Mouse (Mus musculus) cerebellum, adult 2 months (tissue): ENCODE measurements around the gene Bmpr2. TPM values are rescaled to one million over a fixed set of nuclear protein-coding genes. Genes with fewer than 3 reads are reported as not detected.

ENCODE experiments used
- DNase-seq, 2 experiments: peaks; one replicate each; pipeline ENCODE4 v3.0.0; 2021
- H3K27ac ChIP-seq: fragments of 200-500 bp; 2 replicates; pipeline ENCODE4 v1.5.1; 2012; ENCODE audit warnings: low read length, control low read depth, inconsistent platforms; ENCODE audit not compliant: insufficient read depth
- H3K27me3 ChIP-seq: fragments of 200-500 bp; 2 replicates; pipeline ENCODE4 v1.6.1; 2012; ENCODE audit warnings: inconsistent platforms, mild to moderate bottlenecking, low read length, moderate library complexity; ENCODE audit not compliant: control insufficient read depth, insufficient read depth
- H3K4me1 ChIP-seq: fragments of 200-500 bp; 2 replicates; pipeline ENCODE4 v1.6.1; 2011; ENCODE audit warnings: low read length; ENCODE audit not compliant: control insufficient read depth, insufficient read depth
- H3K4me3 ChIP-seq: fragments of 200-500 bp; replicated peaks from 2 replicates; pipeline ENCODE3; 2011; ENCODE audit warnings: mild to moderate bottlenecking, low read depth, low read length, control low read depth; ENCODE audit not compliant: insufficient read depth
- CTCF ChIP-seq: fragments of 200-500 bp; IDR thresholded peaks from 2 replicates; pipeline ENCODE4 v1.5.1; 2011; ENCODE audit warnings: low read depth, mild to moderate bottlenecking, control low read depth, low read length, moderate library complexity, borderline replicate concordance; ENCODE audit not compliant: insufficient read depth
- POLR2A ChIP-seq: fragments of 200-500 bp; IDR thresholded peaks from 2 replicates; pipeline ENCODE4 v1.6.1; 2011; ENCODE audit warnings: low read length, control low read depth, borderline replicate concordance; ENCODE audit not compliant: insufficient read depth
- WGBS: fragments of 180-500 bp; shearing (Covaris S2); methylation state at CpG from one replicate; pipeline ENCODE4 v1.1.7; 2018; 5-methylcytosine and 5-hydroxymethylcytosine counted together
- polyA plus RNA-seq: library from polyadenylated mRNA; depleted of rRNA; stranded (reverse); fragments of >200 nt; gene quantifications from 2 replicates; pipeline ENCODE4 v1.2.3, GENCODE M21; 2012

The Bmpr2 gene
- polyA plus RNA-seq, 1 experiment, result 22.1 TPM

DNA sequence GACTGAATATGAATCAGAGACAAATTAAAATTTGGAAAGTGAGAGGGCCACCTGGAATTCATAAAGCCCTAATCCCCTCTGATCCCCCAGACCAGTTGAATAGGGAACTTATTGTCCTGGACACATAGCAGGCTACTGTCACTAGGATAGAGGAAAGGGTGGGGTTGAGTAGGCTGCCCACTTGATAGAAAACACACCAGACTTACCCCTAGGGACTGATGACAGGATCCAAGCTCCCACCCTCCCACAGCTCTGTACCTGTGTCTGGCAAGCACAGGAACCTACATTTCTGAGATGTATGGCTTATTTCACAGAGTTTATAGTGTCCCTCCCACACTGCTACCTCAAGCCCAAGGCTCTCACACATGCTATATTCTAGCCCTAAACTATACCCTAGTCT is 124.8 kb downstream of the Bmpr2 start:
- Histone ChIP-seq H3K27ac (no peak overlapping the region), H3K27me3 (no peaks in the 10 kb centered on the region), H3K4me3 (no peak overlapping the region), H3K4me1 (no peaks in the 10 kb centered on the region)
- TF ChIP-seq CTCF (no peak), POLR2A (no peak)
- no peak for DNase-seq

DNA sequence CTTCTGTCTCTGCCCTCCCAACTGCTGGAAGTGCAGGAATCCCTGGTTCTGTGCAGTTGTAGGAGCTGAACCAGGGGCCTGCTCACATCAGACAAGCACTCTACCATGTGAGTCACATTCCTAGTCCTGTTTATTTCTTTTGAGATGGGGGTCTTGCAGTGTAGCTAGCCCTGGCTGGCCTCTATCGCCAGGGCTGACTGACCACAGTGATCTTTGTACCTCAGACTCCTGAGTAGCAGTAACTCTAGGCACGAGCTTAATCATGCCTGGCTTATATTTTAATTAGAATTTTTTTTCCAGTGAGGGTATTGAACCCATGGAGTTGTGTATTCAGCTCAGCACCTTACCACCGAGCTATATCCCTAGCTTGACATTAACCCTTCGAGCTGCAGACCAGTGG is 128.0 kb downstream of the Bmpr2 start:
- TF ChIP-seq CTCF (no peak), POLR2A (no peak)
- no peak overlapping the region for H3K4me3 ChIP-seq
- H3K4me1 ChIP-seq, result no peaks in the 10 kb centered on the region
- H3K27ac ChIP-seq, result no peak overlapping the region
- DNase-seq, result no peak
- WGBS, result 77% methylated on average over 4 of the region's 4 CpGs
- no peaks in the 10 kb centered on the region for H3K27me3 ChIP-seq

DNA sequence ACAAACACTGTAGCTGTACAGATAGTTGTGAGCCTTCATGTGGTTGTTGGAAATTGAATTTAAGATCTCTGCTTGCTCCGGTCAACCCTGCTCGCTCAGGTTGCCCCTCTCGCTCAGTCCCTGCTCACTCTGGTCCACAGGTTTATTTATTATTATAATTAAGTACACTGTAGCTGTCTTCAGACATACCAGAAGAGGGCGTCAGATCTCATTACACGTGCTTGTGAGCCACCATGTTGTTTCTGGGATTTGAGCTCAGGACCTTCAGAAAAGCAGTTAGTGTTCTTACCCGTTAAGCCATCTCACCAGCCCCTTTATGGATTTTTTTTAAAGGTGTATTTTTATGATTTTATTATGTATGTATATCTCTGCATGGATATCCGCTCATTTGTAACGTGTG is 129.6 kb downstream of the Bmpr2 start:
- 85% methylated on average over 8 of the region's 8 CpGs for WGBS

DNA sequence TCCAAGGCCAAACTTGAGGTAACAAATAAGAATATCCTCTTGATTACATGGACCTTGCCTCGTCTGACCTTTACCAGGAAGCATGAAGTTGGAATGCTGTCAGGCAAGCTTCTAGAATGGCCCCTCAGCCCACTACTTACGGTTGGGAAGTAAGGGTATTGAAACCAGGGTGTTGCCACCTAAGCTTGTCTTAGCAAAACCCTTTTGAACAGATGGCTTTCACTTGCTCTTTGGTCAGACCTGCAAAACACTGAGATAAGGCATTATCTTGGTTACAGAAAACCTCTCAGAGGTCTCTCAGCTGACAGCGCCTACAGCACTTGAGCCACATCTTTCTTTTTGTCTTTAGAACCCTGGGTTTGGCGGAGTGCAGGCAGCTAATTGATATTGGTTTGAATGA is 130.8 kb downstream of the Bmpr2 start:
- Histone ChIP-seq H3K27ac (no peak overlapping the region), H3K27me3 (no peaks in the 10 kb centered on the region), H3K4me1 (no peaks in the 10 kb centered on the region), H3K4me3 (no peak overlapping the region)
- WGBS, result 91% methylated on average over 4 of the region's 4 CpGs
- TF ChIP-seq CTCF (no peak), POLR2A (no peak)
- DNase-seq, result no peak

More for the DNA sequence above, 129.6 kb downstream of the Bmpr2 start:
- no peak for DNase-seq
- no peaks in the 10 kb centered on the region for H3K4me1 ChIP-seq
- no peaks in the 10 kb centered on the region for H3K27me3 ChIP-seq
- no peak overlapping the region for H3K4me3 ChIP-seq
- H3K27ac ChIP-seq, result no peak overlapping the region
- TF ChIP-seq POLR2A, result no peak
- no peak for TF ChIP-seq CTCF

DNA sequence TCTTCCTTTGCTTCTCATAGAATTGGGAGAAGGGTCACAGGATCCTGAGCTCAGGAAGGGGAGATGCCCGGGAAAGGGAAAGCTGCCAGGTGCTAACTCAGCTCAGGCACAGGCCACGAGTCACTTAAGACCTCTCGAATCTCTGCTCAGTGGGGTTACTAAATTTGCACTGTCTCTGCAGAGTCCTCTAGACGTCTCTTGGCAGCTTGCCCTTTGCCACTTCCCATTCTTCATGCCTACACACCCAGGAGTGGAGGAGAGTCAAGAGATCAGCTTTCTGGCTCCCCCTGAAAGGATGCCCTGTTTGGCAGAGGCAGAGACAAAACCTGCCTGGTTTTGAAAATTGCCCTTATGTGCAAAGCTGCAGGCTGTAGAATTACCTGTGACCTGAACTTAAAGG is 132.3 kb downstream of the Bmpr2 start:
- Histone ChIP-seq H3K4me1 (no peaks in the 10 kb centered on the region), H3K27ac (no peak overlapping the region), H3K27me3 (no peaks in the 10 kb centered on the region), H3K4me3 (no peak overlapping the region)
- WGBS, result 11% methylated on average over 4 of the region's 4 CpGs
- no peak for TF ChIP-seq CTCF
- TF ChIP-seq POLR2A, result no peak
- DNase-seq, result no peak

DNA sequence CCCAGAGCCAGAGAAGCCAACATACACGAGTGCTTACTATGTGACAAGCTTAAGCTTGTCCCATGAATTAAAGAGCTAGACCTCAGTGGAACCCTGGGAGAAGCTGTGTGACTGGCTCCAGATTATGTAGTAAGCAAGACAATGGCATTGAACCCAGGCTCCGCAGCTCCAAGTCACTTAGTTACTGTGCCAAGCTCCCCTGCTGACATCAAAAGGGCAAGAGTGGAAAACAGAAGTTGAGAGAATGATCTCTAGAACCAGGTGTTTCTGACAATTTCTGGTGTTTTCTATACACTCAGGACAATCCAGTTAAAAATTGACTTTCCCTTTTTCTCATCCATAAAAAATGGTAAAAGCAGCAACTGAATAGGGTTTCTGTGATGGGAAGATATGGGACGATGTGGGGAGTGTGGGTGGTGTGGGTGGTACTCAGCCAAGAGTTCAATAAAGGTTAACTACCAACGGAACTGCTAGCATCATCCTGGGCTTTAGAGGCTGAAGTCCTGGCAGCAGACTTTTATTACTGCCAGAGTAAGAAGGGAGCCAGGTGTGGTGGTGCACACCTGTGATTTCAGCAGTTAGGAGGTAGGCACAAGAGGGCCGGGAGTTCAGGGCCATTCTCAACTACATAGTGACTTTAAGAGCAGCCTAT is 134.1 kb downstream of the Bmpr2 start:
- Histone ChIP-seq H3K27ac (no peak overlapping the region), H3K27me3 (no peaks in the 10 kb centered on the region), H3K4me1 (no peaks in the 10 kb centered on the region), H3K4me3 (no peak overlapping the region)
- TF ChIP-seq POLR2A (no peak), CTCF (no peak)
- no peak for DNase-seq
- 44% methylated on average over 5 of the region's 5 CpGs for WGBS

DNA sequence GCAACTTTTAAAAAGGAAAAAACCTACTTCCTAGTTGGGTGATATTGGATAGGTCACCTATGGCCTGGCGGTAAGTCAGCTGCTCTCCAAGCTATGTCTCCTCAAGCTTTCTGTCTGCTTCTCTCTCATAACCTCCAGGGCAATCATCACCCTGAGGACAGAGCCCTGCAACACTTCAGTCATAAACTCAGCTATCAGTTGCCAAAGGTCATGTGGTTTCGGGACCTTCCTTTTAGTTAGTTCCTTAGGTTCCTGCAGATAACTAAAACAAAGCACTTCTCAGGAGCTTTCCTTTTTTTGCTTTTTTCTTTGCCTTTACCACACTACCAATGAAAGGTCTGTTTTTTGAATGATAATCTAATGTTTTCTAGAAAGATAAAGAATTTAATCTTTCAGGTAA is 136.5 kb downstream of the Bmpr2 start:
- DNase-seq, result no peak
- H3K27me3 ChIP-seq, result no peaks in the 10 kb centered on the region
- TF ChIP-seq POLR2A (no peak), CTCF (no peak)
- H3K4me3 ChIP-seq, result no peak overlapping the region
- 95% methylated on average over 2 of the region's 2 CpGs for WGBS
- H3K27ac ChIP-seq, result no peak overlapping the region
- H3K4me1 ChIP-seq, result no peaks in the 10 kb centered on the region

DNA sequence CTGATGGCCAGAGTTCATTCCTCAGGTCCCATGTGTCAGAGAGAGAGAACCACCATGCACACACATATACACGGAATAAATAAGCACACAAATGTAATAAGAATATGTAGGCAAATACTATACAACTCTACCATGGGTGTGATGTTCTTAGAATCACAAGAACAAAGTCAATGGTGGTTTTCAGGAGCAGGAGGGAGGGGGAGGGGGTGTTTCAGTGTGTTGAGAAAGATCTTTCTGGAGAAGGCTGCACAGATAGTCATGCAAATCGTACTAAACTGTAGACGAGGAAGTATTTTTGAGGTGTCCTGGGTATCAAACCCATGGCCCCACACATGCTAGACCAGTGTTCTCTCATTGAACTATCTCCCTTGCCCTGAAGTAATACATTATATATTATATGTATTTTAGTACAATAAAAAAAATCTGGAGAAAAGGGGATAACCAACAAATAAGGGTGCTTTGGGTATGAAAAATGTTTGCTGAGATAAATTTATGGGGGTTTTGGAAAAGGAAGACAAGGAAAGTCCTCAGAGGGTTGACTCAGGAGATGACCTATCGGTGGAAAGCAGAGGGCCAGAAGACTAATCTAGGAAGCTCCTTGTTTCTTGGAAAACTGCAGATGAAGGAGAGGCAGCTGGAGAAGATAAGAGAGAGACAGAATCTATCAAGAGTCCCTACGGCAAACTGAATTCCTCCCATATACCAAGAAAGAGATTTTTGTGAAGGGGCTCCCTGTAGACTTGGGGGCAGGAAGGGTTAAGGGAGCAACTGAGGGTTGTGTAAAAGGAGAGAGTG is 138.1 kb downstream of the Bmpr2 start:
- H3K4me1 ChIP-seq, result no peaks in the 10 kb centered on the region
- H3K27ac ChIP-seq, result no peak overlapping the region
- TF ChIP-seq CTCF (no peak), POLR2A (no peak)
- 87% methylated on average over 5 of the region's 5 CpGs for WGBS
- DNase-seq, result no peak
- no peak overlapping the region for H3K4me3 ChIP-seq
- no peaks in the 10 kb centered on the region for H3K27me3 ChIP-seq
